Mouse (Mus musculus) heart, adult 2 months (tissue): ENCODE results near the gene Syngr1. TPM values are rescaled to one million over a fixed set of nuclear protein-coding genes. Genes with fewer than 3 reads are reported as not detected.

Experiments
- DNase-seq, 2 experiments: peaks; one replicate each; pipeline ENCODE4 v3.0.0; 2021
- H3K27ac ChIP-seq: fragments of 200-600 bp; 2 replicates; pipeline ENCODE4 v1.8.1; 2022
- H3K27me3 ChIP-seq: fragments of 200-500 bp; 2 replicates; pipeline ENCODE4 v1.6.1; 2012; ENCODE audit warnings: mild to moderate bottlenecking, low read length, inconsistent platforms, mixed read lengths; ENCODE audit not compliant: control insufficient read depth, insufficient read depth
- H3K36me3 ChIP-seq: fragments of 200-500 bp; 2 replicates; pipeline ENCODE4 v1.6.1; 2012; ENCODE audit warnings: low read length, inconsistent platforms; ENCODE audit not compliant: control insufficient read depth, insufficient read depth
- H3K4me1 ChIP-seq: fragments of 200-500 bp; 2 replicates; pipeline ENCODE4 v1.6.1; 2011; ENCODE audit warnings: low read length; ENCODE audit not compliant: control insufficient read depth, insufficient read depth
- H3K4me3 ChIP-seq: fragments of 200-600 bp; 2 replicates; pipeline ENCODE4 v1.8.1; 2022
- H3K79me2 ChIP-seq: fragments of 200-500 bp; replicated peaks from 2 replicates; pipeline ENCODE4 v1.6.1; 2012; ENCODE audit warnings: mild to moderate bottlenecking, inconsistent platforms, low read length, moderate library complexity, mixed read lengths; ENCODE audit not compliant: control insufficient read depth, insufficient read depth
- H3K9ac ChIP-seq: fragments of 200-500 bp; 2 replicates; pipeline ENCODE4 v1.6.1; 2012; ENCODE audit warnings: low read depth, mild to moderate bottlenecking, control low read depth, inconsistent platforms, low read length, mixed read lengths
- CTCF ChIP-seq: fragments of 200-600 bp; IDR thresholded peaks from 2 replicates; pipeline ENCODE4 v1.8.1; 2022; ENCODE audit warnings: antibody characterized with exemption, mild to moderate bottlenecking, moderate library complexity
- EP300 ChIP-seq: fragments of 200-500 bp; IDR thresholded peaks from 2 replicates; pipeline ENCODE4 v1.6.1; 2011; ENCODE audit warnings: low read depth, low read length, control low read depth; ENCODE audit not compliant: insufficient read depth
- POLR2A ChIP-seq: fragments of 200-500 bp; IDR thresholded peaks from 2 replicates; pipeline ENCODE4 v1.6.1; 2011; ENCODE audit warnings: mild to moderate bottlenecking, low read depth, low read length, control low read depth; ENCODE audit not compliant: insufficient read depth
- WGBS: fragments of 180-500 bp; shearing (Covaris S2); methylation state at CpG from one replicate; pipeline ENCODE4 v1.1.7; 2018; 5-methylcytosine and 5-hydroxymethylcytosine counted together
- intact Hi-C: fragments of 180-260 bp; cut with DNase I; formaldehyde crosslinking; loops from one replicate; pipeline ENCODE4 v1.15.1; 2025
- polyA plus RNA-seq: library from polyadenylated mRNA; depleted of rRNA; stranded (reverse); fragments of >200 nt; gene quantifications from 2 replicates; pipeline ENCODE4 v1.2.3, GENCODE M21; 2012
- total RNA-seq, 2 experiments: library from RNA; stranded (reverse); gene quantifications; 2 replicates each; pipeline ENCODE4 v1.2.3; 2021

Gene Syngr1
- total and polyA plus RNA-seq, 3 experiments, result 69.6 to 247 (median 95.0) TPM

- TF ChIP-seq CTCF (no peak), EP300 (no peak), POLR2A (no peak)
Observed at GRCm38 (mm10) chr15:80072579-80073255, 18.4 kb upstream of the Syngr1 start.

DNA sequence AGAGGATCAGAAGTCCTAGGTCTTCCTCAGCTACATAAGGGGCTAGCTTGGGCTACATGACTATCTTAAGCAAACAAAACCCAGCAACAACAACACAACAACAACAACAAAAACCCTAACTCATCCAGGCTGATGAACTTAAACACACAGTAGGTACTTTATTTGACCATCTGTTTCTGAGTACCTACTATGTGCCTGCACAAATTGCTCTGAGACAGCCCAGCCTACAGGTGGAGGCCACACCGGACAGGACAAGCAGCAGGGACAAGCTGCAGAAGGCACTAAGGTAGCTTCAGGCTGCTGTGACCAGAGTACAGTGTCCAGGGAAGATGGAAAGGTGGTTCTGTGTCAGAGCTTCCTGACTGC lies 17.9 kb upstream of the Syngr1 start:
- H3K27me3 ChIP-seq, result no peaks in the 10 kb centered on the region
- no peak overlapping the region for H3K4me3 ChIP-seq
- WGBS, result 94% methylated on average over 1 of the region's 1 CpGs
- TF ChIP-seq CTCF, result no peak
- TF ChIP-seq POLR2A, result no peak
- TF ChIP-seq EP300, result no peak
- H3K4me1 ChIP-seq, result peaks cover 26% of the 10 kb centered on the region
- no peak for DNase-seq
- no peak overlapping the region for H3K27ac ChIP-seq
- no peaks in the 10 kb centered on the region; the same call in 1 of the 2 replicates for H3K36me3 ChIP-seq
- intact Hi-C loops, result loop anchor here (2.0 to 10.0 kb wide), 2 partner anchors 68 to 328 kb away; partner anchors contain the start of gene Sun2
- H3K79me2 ChIP-seq, result no peaks in the 10 kb centered on the region
- no peak overlapping the region for H3K9ac ChIP-seq

More at GRCm38 (mm10) chr15:80072579-80073255, 18.4 kb upstream of the Syngr1 start:
- Histone ChIP-seq H3K27me3 (no peaks in the 10 kb centered on the region), H3K9ac (no peak overlapping the region), H3K4me1 (peaks cover 26% of the 10 kb centered on the region), H3K27ac (peak overlapping the region; percentile 62), H3K36me3 (no peaks in the 10 kb centered on the region; the same call in 1 of the 2 replicates), H3K4me3 (no peak overlapping the region), H3K79me2 (no peaks in the 10 kb centered on the region)
- intact Hi-C loops, result loop anchor here (2.0 to 10.0 kb wide), 2 partner anchors 68 to 328 kb away; partner anchors contain the start of gene Sun2
- no peak for DNase-seq
- 35% methylated on average over 7 of the region's 7 CpGs for WGBS

- 42% methylated on average over 6 of the region's 6 CpGs for WGBS
- intact Hi-C loops, result loop anchor here (10.0 kb wide), 1 partner anchor 330 kb away; the partner anchor contains the start of gene Sun2
- Histone ChIP-seq H3K27ac (peak overlapping the region; percentile 73), H3K27me3 (no peaks in the 10 kb centered on the region), H3K4me3 (no peak overlapping the region), H3K4me1 (peaks cover 26% of the 10 kb centered on the region), H3K79me2 (no peaks in the 10 kb centered on the region), H3K9ac (no peak overlapping the region), H3K36me3 (peaks cover 3% of the 10 kb centered on the region)
- TF ChIP-seq EP300, result peak; percentile 62; the same call in 1 of the 2 replicates
- no peak for TF ChIP-seq CTCF
- TF ChIP-seq POLR2A, result 0 out of 2 replicates have a peak, but pooled peaks have one; percentile 12
- DNase-seq, result peak; percentile 75 to 84
Observed at GRCm38 (mm10) chr15:80074663-80075373, 16.3 kb upstream of the Syngr1 start.

DNA sequence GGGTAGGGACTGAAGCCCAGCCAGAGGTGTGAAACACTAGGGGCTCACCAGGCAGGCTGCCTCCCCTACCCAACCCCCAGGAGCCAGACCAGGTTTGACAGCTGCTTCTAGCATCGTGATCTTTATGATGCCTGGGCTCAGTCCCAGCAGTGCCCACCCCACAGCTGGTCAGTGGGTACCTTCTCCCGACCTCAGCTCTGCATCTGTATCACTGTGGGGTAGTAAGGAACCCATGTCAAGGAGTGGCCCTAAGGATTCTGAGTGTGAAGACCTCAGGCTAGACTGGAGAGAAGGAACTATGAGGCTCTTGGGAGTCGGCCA lies 15.8 kb upstream of the Syngr1 start:
- Histone ChIP-seq H3K4me3 (no peak overlapping the region), H3K9ac (no peak overlapping the region), H3K4me1 (peaks cover 24% of the 10 kb centered on the region), H3K79me2 (no peaks in the 10 kb centered on the region), H3K27ac (peak overlapping the region; percentile 73), H3K27me3 (no peaks in the 10 kb centered on the region), H3K36me3 (peaks cover 6% of the 10 kb centered on the region)
- no peak for TF ChIP-seq POLR2A
- TF ChIP-seq CTCF, result no peak
- TF ChIP-seq EP300, result no peak
- intact Hi-C loops, result loop anchor here (10.0 kb wide), 1 partner anchor 331 kb away; the partner anchor contains the start of gene Sun2
- WGBS, result 51% methylated on average over 3 of the region's 3 CpGs
- no peak for DNase-seq

DNA sequence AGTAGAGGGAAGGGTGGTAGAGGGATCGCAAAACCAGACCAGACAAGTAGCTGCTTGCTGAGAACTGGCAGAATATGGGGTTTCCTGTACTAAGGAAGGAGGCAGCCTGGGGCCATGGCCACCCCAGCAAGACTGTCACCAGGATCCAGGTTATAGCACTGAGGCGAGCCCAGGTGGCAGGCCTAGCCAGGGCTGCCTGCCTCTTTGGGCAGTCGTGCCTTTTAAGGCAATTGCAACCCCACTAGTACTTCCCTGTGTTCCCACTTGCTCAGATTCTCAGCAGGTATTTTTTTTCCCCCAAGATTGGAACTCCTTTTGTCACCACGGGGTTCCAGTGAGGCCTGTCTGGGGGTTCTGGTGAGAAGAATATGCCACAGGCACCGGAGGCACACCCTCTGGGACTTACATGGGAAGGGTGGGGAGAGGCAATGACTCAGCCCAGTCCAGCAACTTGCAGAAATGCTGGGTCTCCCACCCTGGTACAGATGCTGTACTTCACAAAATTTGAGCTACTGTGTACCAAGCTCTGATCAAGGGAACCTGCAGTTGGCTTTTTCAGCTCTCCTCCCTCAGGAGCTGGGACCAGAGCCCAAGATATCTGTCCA lies 15.3 kb upstream of the Syngr1 start:
- H3K27ac ChIP-seq, result peak overlapping the region; percentile 73
- H3K9ac ChIP-seq, result 0 out of 2 replicates have a peak overlapping the region, but pooled peaks have one; percentile 5
- peaks cover 25% of the 10 kb centered on the region for H3K4me1 ChIP-seq
- no peak overlapping the region for H3K4me3 ChIP-seq
- no peaks in the 10 kb centered on the region for H3K79me2 ChIP-seq
- H3K36me3 ChIP-seq, result peaks cover 11% of the 10 kb centered on the region
- intact Hi-C loops, result loop anchor here (2.0 to 10.0 kb wide), 2 partner anchors 61 to 331 kb away; partner anchors contain the start of genes Pdgfb and Sun2
- DNase-seq, result no peak
- 56% methylated on average over 5 of the region's 5 CpGs for WGBS
- H3K27me3 ChIP-seq, result no peaks in the 10 kb centered on the region
- TF ChIP-seq POLR2A (no peak), CTCF (no peak), EP300 (no peak)
